Mouse (Mus musculus) bone marrow, adult 2 months (tissue): ENCODE measurements around the gene Fcrlb. TPM values are rescaled to one million over a fixed set of nuclear protein-coding genes. Genes with fewer than 3 reads are reported as not detected.

Experiments
- H3K27ac ChIP-seq: fragments of 200-500 bp; 2 replicates; pipeline ENCODE4 v1.5.1; 2012; ENCODE audit warnings: low read depth, mild to moderate bottlenecking, control low read depth, inconsistent platforms, low read length; ENCODE audit not compliant: control insufficient read depth, poor library complexity, insufficient read depth
- H3K4me1 ChIP-seq: fragments of 200-500 bp; 2 replicates; pipeline ENCODE4 v1.6.1; 2011; ENCODE audit warnings: low read length; ENCODE audit not compliant: control insufficient read depth, insufficient read depth
- H3K4me3 ChIP-seq: fragments of 200-500 bp; replicated peaks from 2 replicates; pipeline ENCODE3; 2011; ENCODE audit warnings: mild to moderate bottlenecking, low read depth, low read length, control low read depth; ENCODE audit not compliant: control insufficient read depth
- CTCF ChIP-seq: fragments of 200-500 bp; IDR thresholded peaks from 2 replicates; pipeline ENCODE4 v1.5.1; 2011; ENCODE audit warnings: low read length, control low read depth; ENCODE audit not compliant: control insufficient read depth, insufficient read depth
- POLR2A ChIP-seq: fragments of 200-500 bp; IDR thresholded peaks from 2 replicates; pipeline ENCODE4 v1.6.1; 2011; ENCODE audit warnings: low read depth, mild to moderate bottlenecking, control low read depth, low read length, borderline replicate concordance; ENCODE audit not compliant: control insufficient read depth
- WGBS: fragments of 180-500 bp; shearing (Covaris S2); methylation state at CpG from one replicate; pipeline ENCODE4 v1.1.7; 2018; 5-methylcytosine and 5-hydroxymethylcytosine counted together
- polyA plus RNA-seq: library from polyadenylated mRNA; stranded (reverse); fragments of >200 nt; gene quantifications from 2 replicates; pipeline ENCODE4 v1.2.4, GENCODE M21; 2011; ENCODE audit warnings: low replicate concordance; ENCODE audit not compliant: missing spikeins, insufficient read depth, insufficient read length

Fcrlb gene
- polyA plus RNA-seq, 1 experiment: not detected

DNA sequence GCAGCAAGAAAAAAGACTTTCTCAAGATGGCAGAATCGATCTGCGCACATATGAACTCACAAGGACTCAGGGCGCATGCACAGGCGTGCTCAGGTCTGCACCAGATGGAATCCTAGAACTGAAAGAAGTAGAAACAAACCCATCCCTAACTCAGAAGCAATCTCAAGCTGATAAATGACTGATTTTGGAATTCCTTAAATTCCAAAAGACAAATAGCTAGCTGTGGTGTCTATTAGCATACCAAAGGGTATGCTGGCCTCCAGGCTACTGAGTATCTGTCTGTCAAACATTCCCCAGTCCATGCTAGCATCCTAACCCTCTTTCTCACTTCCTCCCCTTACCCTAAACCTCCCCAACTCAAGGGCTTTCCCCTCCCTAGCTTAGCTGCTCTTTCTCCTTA, 23.4 kb downstream of the Fcrlb start:
- TF ChIP-seq CTCF (no peak), POLR2A (no peak)
- 85% methylated on average over 4 of the region's 4 CpGs for WGBS

GRCm38 (mm10) chr1:170886044-170886458, 26.7 kb downstream of the Fcrlb start:
- WGBS: 38% methylated on average over 6 of the region's 6 CpGs
- Histone ChIP-seq H3K4me3 (no peak overlapping the region), H3K4me1 (no peaks in the 10 kb centered on the region; the same call in 1 of the 2 replicates), H3K27ac (no peak overlapping the region)
- TF ChIP-seq CTCF (no peak), POLR2A (no peak)

More for the DNA sequence above, 23.4 kb downstream of the Fcrlb start:
- H3K4me3 ChIP-seq: no peak overlapping the region
- no peak overlapping the region for H3K27ac ChIP-seq
- H3K4me1 ChIP-seq: no peaks in the 10 kb centered on the region; the same call in 1 of the 2 replicates

GRCm38 (mm10) chr1:170884978-170885561, 27.7 kb downstream of the Fcrlb start, which contains the start of the genes Gm26620 and Dusp12:
Gm26620 (plus strand) TSS chr1:170885065.
Dusp12 (minus strand) TSS chr1:170885540.
- Histone ChIP-seq H3K4me1 (no peaks in the 10 kb centered on the region; the same call in 1 of the 2 replicates), H3K4me3 (peak within 1 kb of the TSS; percentile 68), H3K27ac (peak within 1 kb of the TSS; percentile 18; the same call in 1 of the 2 replicates)
- peak; percentile 49; the same call in 1 of the 2 replicates for TF ChIP-seq POLR2A
- peak; percentile 61 for TF ChIP-seq CTCF
- WGBS: under 1% methylated on average over 46 of the region's 46 CpGs

DNA sequence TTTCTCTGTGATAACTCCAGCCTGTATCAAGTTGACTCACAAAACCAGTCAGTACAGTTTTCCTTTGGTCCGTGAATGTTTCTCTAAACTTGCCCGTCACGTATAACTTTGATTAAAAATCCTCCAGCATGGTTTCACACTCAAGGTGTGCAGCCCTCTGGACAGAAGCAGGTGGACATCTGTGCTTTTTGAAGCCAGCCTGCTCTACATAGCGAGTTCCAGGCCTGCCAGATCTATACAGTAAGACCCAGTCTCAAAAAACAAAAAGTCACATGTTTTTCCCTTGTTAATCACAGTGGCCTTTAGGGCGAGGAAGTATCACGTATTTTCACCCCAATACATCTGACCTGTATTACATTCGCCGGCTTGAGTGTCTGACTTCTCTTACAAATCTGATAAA, 28.4 kb downstream of the Fcrlb start:
- 24% methylated on average over 8 of the region's 8 CpGs for WGBS
- no peaks in the 10 kb centered on the region; the same call in 1 of the 2 replicates for H3K4me1 ChIP-seq
- TF ChIP-seq POLR2A (no peak), CTCF (no peak)
- H3K27ac ChIP-seq: no peak overlapping the region
- H3K4me3 ChIP-seq: no peak overlapping the region

DNA sequence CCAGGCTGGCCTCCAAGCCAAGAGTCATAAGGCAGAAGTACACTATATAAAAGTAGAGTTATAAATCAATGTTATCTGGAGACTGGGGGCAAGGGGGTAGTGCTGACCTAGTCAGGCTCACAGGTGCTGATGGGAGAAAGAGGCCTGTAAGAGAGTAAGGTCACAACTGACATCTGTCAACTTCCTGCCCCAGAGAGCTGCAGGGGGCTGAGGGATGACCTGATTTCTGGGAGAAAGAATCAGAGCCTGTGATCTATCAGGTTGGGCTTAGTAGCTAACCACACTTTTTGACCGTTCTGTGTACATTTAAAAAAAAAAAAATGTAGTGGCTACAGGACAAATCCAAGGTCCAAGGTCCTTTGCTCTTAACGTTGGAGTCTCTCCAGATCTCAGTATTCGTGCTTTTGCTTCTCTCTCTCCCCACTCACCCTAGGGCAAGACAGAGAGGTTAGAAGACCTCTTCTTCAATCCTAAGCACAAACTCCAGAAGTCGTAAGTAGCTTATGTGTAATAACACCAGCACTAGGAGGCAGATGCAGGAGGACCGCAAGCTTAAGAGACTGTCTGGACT, 29.7 kb downstream of the Fcrlb start:
- WGBS: 80% methylated on average over 5 of the region's 5 CpGs
- Histone ChIP-seq H3K4me1 (no peaks in the 10 kb centered on the region; the same call in 1 of the 2 replicates), H3K4me3 (no peak overlapping the region), H3K27ac (no peak overlapping the region)
- no peak for TF ChIP-seq POLR2A
- TF ChIP-seq CTCF: no peak

GRCm38 (mm10) chr1:170876906-170877305, 35.8 kb downstream of the Fcrlb start:
- Histone ChIP-seq H3K4me3 (no peak overlapping the region), H3K4me1 (no peaks in the 10 kb centered on the region), H3K27ac (no peak overlapping the region)
- WGBS: 94% methylated on average over 5 of the region's 5 CpGs
- TF ChIP-seq CTCF (no peak), POLR2A (no peak)

DNA sequence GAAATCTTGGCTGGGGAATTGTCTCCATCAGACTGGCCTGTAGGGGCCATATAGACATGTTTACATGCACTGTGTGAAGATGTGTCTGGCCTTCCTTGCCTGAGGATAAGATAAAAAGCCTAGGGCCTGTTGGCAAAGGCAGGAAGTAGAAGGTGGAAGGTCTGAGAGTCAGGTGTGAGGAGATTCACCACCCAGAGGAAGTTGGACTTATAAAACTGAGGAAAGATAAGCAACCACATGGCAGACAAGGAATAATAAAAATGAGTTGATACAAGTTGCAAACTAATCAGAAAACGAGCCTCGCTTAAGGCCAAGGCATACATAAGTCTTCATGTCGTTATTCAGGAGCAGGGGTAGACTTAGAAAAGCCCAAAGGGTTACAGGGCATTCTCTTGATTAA, 37.1 kb downstream of the Fcrlb start:
- 85% methylated on average over 3 of the region's 3 CpGs for WGBS
- TF ChIP-seq CTCF (no peak), POLR2A (no peak)
- Histone ChIP-seq H3K27ac (no peak overlapping the region), H3K4me1 (no peaks in the 10 kb centered on the region), H3K4me3 (no peak overlapping the region)

DNA sequence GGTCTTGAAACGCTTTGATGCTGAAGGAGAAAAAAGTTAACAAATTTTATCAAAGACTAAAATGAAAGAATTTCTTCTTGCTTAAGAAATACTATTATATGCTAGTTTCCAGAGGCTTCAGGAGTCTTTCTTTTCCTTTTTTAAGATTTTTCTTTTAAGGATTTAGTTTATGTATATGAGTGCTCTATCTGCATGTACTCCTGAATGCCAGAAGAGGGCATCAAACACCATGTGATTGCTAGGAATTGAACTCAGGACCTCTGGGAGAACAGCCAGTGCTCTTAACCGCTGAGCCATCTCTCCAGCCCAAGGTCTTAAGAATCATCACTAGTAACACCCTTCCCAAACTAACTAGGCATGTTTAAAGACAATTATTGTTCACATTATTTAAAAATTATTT, 40.8 kb downstream of the Fcrlb start:
- Histone ChIP-seq H3K4me3 (no peak overlapping the region), H3K27ac (no peak overlapping the region), H3K4me1 (no peaks in the 10 kb centered on the region; the same call in 1 of the 2 replicates)
- 89% methylated on average over 2 of the region's 2 CpGs for WGBS
- TF ChIP-seq CTCF (no peak), POLR2A (no peak)

GRCm38 (mm10) chr1:170871402-170871801, 41.3 kb downstream of the Fcrlb start:
- WGBS: 90% methylated on average over 6 of the region's 6 CpGs
- H3K27ac ChIP-seq: no peak overlapping the region
- H3K4me1 ChIP-seq: no peaks in the 10 kb centered on the region; the same call in 1 of the 2 replicates
- TF ChIP-seq CTCF (no peak), POLR2A (no peak)
- no peak overlapping the region for H3K4me3 ChIP-seq
